Mouse (Mus musculus): Measurements from ENCODE around the gene Adcy1. TPM values are rescaled to one million over a fixed set of nuclear protein-coding genes. Genes with fewer than 3 reads are reported as not detected.
A peak's percentile ranks its signal among the peaks of the same experiment; 100 is the strongest.

Gene Adcy1
- polyA plus RNA-seq, 1 experiment from 2014 or later: 2.2 TPM

- Histone ChIP-seq H3K4me1 (0 out of 2 replicates have a peak, but pooled peaks cover 3% of the 10 kb centered on the region), H3K4me3 (no peak overlapping the region), H3K36me3 (0 out of 2 replicates have a peak, but pooled peaks cover 3% of the 10 kb centered on the region), H3K27ac (no peak overlapping the region), H3K9me3 (replicated peaks) (no peaks in the 10 kb centered on the region), H3K9ac (no peak overlapping the region), H3K27me3 (no peaks in the 10 kb centered on the region), H3K4me2 (replicated peaks) (no peak overlapping the region)
- WGBS: 87% methylated on average over 4 of the region's 4 CpGs
- no peak for ATAC-seq (ENCODE audit: low FRiP score)
Observed at GRCm38 (mm10) chr11:7145221-7145620, 81.9 kb downstream of the Adcy1 start.

DNA sequence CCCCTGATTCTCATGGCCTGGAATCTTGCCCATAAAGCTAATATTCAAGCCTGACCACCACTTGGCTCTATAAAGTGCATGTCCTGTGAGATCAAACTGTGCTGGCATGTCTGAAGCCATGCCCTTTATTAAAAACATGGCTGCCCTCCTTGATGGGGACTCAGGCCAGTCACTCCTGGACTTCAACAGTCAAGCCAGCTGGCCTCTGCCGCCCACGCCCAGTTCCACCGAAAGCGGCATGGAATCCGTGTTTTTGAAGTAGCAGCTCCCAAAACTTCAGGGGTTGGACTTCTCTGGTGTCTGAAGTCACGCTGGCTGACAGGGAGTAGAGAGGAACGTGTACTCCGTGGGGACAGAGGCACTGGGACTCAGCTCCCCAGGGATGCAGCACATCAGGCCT, 84.2 kb downstream of the Adcy1 start:
- ATAC-seq (ENCODE audit: low FRiP score): no peak
- H3K27ac ChIP-seq: no peak overlapping the region
- no peaks in the 10 kb centered on the region for H3K9me3 ChIP-seq (replicated peaks)
- no peak overlapping the region for H3K4me2 ChIP-seq (replicated peaks)
- H3K27me3 ChIP-seq: no peaks in the 10 kb centered on the region
- 0 out of 2 replicates have a peak, but pooled peaks cover 3% of the 10 kb centered on the region for H3K4me1 ChIP-seq
- 88% methylated on average over 8 of the region's 8 CpGs for WGBS
- 0 out of 2 replicates have a peak, but pooled peaks cover 3% of the 10 kb centered on the region for H3K36me3 ChIP-seq
- H3K9ac ChIP-seq: no peak overlapping the region
- no peak overlapping the region for H3K4me3 ChIP-seq

- WGBS: 86% methylated on average over 7 of the region's 7 CpGs
- H3K27me3 ChIP-seq: no peaks in the 10 kb centered on the region
- H3K4me1 ChIP-seq: 0 out of 2 replicates have a peak, but pooled peaks cover 3% of the 10 kb centered on the region
- no peak overlapping the region for H3K9ac ChIP-seq
- H3K9me3 ChIP-seq (replicated peaks): no peaks in the 10 kb centered on the region
- H3K4me2 ChIP-seq (replicated peaks): no peak overlapping the region
- H3K27ac ChIP-seq: no peak overlapping the region
- 0 out of 2 replicates have a peak, but pooled peaks cover 3% of the 10 kb centered on the region for H3K36me3 ChIP-seq
- no peak for ATAC-seq (ENCODE audit: low FRiP score)
- H3K4me3 ChIP-seq: no peak overlapping the region
Observed at GRCm38 (mm10) chr11:7147945-7148344, 84.7 kb downstream of the Adcy1 start.

GRCm38 (mm10) chr11:7149471-7149870, 86.2 kb downstream of the Adcy1 start:
- no peak overlapping the region for H3K9ac ChIP-seq
- H3K4me3 ChIP-seq: no peak overlapping the region
- 0 out of 2 replicates have a peak, but pooled peaks cover 3% of the 10 kb centered on the region for H3K36me3 ChIP-seq
- H3K4me1 ChIP-seq: 0 out of 2 replicates have a peak, but pooled peaks cover 3% of the 10 kb centered on the region
- H3K27me3 ChIP-seq: no peaks in the 10 kb centered on the region
- no peak overlapping the region for H3K27ac ChIP-seq
- no peaks in the 10 kb centered on the region for H3K9me3 ChIP-seq (replicated peaks)
- WGBS: 78% methylated on average over 7 of the region's 7 CpGs
- no peak overlapping the region for H3K4me2 ChIP-seq (replicated peaks)
- no peak for ATAC-seq (ENCODE audit: low FRiP score)

- Histone ChIP-seq H3K4me3 (no peak overlapping the region), H3K27ac (no peak overlapping the region), H3K36me3 (no peaks in the 10 kb centered on the region), H3K4me1 (0 out of 2 replicates have a peak, but pooled peaks cover 3% of the 10 kb centered on the region), H3K27me3 (no peaks in the 10 kb centered on the region), H3K9ac (no peak overlapping the region), H3K4me2 (replicated peaks) (no peak overlapping the region), H3K9me3 (replicated peaks) (no peaks in the 10 kb centered on the region)
- ATAC-seq (ENCODE audit: low FRiP score): no peak
- WGBS: 93% methylated on average over 8 of the region's 8 CpGs
Observed at GRCm38 (mm10) chr11:7150511-7150910, 87.2 kb downstream of the Adcy1 start.

DNA sequence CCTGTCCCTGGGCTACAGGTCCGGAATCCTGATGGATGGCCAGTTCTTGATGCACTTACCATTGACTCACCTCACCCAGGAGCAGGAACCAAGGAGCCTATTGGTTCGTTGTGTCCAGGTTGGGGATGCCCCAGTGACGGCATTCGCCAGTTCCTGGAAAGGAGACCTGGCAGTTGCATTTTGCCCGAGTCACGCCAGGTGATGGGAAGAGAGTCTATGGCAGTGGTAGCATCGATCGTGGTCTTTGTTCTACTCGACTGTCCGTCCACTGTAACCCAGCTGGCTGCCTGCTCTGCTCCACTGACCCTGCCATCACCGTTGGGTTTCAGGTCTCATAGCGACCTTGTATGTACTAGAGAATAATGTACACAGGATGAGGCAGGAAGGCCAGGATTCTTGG, 89.1 kb downstream of the Adcy1 start:
- Histone ChIP-seq H3K36me3 (no peaks in the 10 kb centered on the region), H3K4me1 (0 out of 2 replicates have a peak, but pooled peaks cover 3% of the 10 kb centered on the region), H3K27ac (no peak overlapping the region), H3K9me3 (replicated peaks) (no peaks in the 10 kb centered on the region), H3K9ac (no peak overlapping the region), H3K4me3 (no peak overlapping the region), H3K4me2 (replicated peaks) (no peak overlapping the region), H3K27me3 (no peaks in the 10 kb centered on the region)
- no peak for ATAC-seq (ENCODE audit: low FRiP score)
- 92% methylated on average over 12 of the region's 12 CpGs for WGBS

DNA sequence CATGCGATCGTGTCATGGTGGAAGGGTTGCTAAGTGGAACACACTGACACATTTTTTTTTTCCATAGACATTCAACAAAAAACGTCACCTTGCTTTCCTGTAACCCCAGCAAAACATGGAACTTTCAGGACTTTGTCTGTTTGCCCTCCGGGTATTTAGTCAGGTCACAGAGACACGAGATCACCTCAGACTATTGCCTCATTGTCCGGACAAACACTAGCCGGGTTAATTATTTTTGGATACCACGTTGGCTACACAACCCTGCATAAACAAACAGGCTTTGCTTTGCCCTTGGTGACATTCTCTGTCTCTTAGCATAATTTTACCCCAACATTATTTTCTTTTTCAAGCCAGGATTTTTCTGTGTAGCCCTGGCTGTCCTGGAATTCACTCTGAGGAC, 89.8 kb downstream of the Adcy1 start:
- Histone ChIP-seq H3K4me3 (no peak overlapping the region), H3K9me3 (replicated peaks) (no peaks in the 10 kb centered on the region), H3K27me3 (no peaks in the 10 kb centered on the region), H3K27ac (no peak overlapping the region), H3K36me3 (no peaks in the 10 kb centered on the region), H3K4me1 (0 out of 2 replicates have a peak, but pooled peaks cover 3% of the 10 kb centered on the region), H3K4me2 (replicated peaks) (no peak overlapping the region), H3K9ac (no peak overlapping the region)
- 83% methylated on average over 8 of the region's 8 CpGs for WGBS
- ATAC-seq (ENCODE audit: low FRiP score): no peak

GRCm38 (mm10) chr11:7156427-7156826, 93.1 kb downstream of the Adcy1 start:
- H3K9ac ChIP-seq: no peak overlapping the region
- no peak overlapping the region for H3K27ac ChIP-seq
- H3K36me3 ChIP-seq: no peaks in the 10 kb centered on the region
- H3K4me3 ChIP-seq: no peak overlapping the region
- H3K9me3 ChIP-seq (replicated peaks): no peaks in the 10 kb centered on the region
- no peaks in the 10 kb centered on the region for H3K27me3 ChIP-seq
- no peak for ATAC-seq (ENCODE audit: low FRiP score)
- no peak overlapping the region for H3K4me2 ChIP-seq (replicated peaks)
- peaks cover 8% of the 10 kb centered on the region for H3K4me1 ChIP-seq
- WGBS: 66% methylated on average over 4 of the region's 4 CpGs

- Histone ChIP-seq H3K4me2 (replicated peaks) (no peak overlapping the region), H3K4me3 (no peak overlapping the region), H3K27ac (no peak overlapping the region), H3K27me3 (no peaks in the 10 kb centered on the region), H3K4me1 (peaks cover 8% of the 10 kb centered on the region), H3K36me3 (no peaks in the 10 kb centered on the region), H3K9ac (no peak overlapping the region), H3K9me3 (replicated peaks) (no peaks in the 10 kb centered on the region)
- WGBS: 86% methylated on average over 6 of the region's 6 CpGs
- ATAC-seq (ENCODE audit: low FRiP score): no peak
Observed at GRCm38 (mm10) chr11:7158196-7158595, 94.9 kb downstream of the Adcy1 start.

DNA sequence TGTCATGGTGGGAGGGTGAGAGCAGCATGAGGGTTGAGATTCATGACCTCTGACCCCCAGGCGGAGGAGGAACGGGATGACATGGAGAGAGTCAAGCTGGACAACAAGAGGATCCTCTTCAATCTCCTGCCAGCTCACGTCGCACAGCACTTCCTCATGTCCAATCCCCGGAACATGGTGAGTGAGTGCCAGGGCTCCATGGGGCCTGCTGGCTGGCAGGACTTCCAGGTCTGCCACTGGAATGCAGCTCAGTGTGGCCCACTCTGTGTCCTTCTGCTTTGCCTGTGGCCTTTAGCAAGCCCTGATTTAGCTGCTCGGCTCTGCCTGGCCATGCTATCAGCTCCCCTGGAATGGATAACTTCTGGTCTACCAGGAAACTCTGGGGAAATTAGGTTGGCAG, 96.9 kb downstream of the Adcy1 start:
- 68% methylated on average over 6 of the region's 6 CpGs for WGBS
- no peaks in the 10 kb centered on the region for H3K36me3 ChIP-seq
- no peak overlapping the region for H3K9ac ChIP-seq
- ATAC-seq (ENCODE audit: low FRiP score): no peak
- H3K4me1 ChIP-seq: peaks cover 8% of the 10 kb centered on the region
- no peak overlapping the region for H3K4me2 ChIP-seq (replicated peaks)
- H3K27me3 ChIP-seq: no peaks in the 10 kb centered on the region
- H3K27ac ChIP-seq: no peak overlapping the region; the same call in 1 of the 2 replicates
- no peak overlapping the region for H3K4me3 ChIP-seq
- H3K9me3 ChIP-seq (replicated peaks): no peaks in the 10 kb centered on the region

DNA sequence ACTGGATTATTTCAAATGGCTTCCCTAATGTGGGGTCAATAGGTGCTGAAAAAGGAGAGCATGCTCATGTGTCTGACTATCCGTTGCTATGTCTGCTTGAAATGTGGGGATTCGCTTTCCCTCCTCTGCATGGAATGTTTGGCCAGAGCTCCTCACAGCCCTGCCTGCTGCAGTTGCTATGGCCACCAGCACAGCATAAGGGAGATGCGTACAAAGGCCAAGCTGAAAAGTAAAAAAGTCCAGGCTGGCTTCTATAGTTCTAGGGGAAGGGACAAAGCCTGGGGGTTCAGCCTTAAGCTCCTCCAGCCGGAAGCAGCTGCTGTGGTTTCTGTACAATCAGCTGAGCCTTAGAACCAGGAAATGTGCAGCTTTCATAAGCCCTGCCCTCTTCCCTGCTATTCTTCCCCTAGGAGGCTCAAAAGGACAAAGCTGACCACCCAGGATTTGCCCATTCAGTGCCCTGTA, 97.4 kb downstream of the Adcy1 start:
- H3K27ac ChIP-seq: peak overlapping the region; percentile 7; the same call in 1 of the 2 replicates
- no peaks in the 10 kb centered on the region for H3K36me3 ChIP-seq
- 36% methylated on average over 4 of the region's 4 CpGs for WGBS

DNA sequence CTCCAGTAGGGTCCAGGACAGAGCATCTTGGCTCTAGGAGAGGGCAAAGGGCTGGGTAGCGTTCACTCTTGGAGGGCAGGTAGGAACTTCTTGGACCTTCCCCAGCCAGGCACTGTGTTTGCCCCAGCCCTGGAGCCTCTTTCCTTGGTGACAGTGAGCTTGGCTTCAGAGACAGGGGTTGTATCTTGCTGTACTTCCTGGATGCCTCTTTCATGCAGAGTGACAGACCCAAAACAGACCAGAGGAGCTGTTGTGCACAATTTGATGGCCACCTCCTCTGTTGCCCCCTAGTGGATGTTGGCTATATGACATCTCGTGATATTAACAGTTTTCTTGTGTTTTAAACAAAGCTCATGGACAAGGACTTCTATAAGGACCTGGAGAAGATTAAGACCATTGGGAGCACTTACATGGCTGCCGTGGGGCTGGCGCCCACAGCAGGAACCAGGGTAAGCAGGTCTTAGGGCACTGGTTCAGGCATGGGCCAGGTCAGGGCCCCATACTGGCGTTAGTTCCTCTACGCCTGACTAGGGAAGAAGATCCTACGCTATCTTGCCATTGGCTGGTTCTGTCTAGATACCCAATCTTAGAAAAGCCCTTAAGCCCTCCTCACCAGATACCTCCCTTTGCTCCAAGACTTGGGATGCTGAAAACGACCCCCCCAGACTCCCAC, 98.3 kb downstream of the Adcy1 start:
- Histone ChIP-seq H3K4me2 (replicated peaks) (no peak overlapping the region), H3K4me1 (peaks cover 8% of the 10 kb centered on the region), H3K27me3 (no peaks in the 10 kb centered on the region), H3K9ac (no peak overlapping the region), H3K27ac (no peak overlapping the region), H3K9me3 (replicated peaks) (no peaks in the 10 kb centered on the region), H3K4me3 (no peak overlapping the region), H3K36me3 (no peaks in the 10 kb centered on the region)
- 0 out of 2 replicates have a peak, but pooled peaks have one; percentile 33 for ATAC-seq (ENCODE audit: low FRiP score)
- WGBS: 77% methylated on average over 8 of the region's 8 CpGs

More for the DNA sequence above, 97.4 kb downstream of the Adcy1 start:
- H3K27me3 ChIP-seq: no peaks in the 10 kb centered on the region
- H3K4me3 ChIP-seq: no peak overlapping the region
- peaks cover 8% of the 10 kb centered on the region for H3K4me1 ChIP-seq
- peak; percentile 47 for ATAC-seq (ENCODE audit: low FRiP score)
- no peak overlapping the region for H3K4me2 ChIP-seq (replicated peaks)
- no peaks in the 10 kb centered on the region for H3K9me3 ChIP-seq (replicated peaks)
- H3K9ac ChIP-seq: no peak overlapping the region

- Histone ChIP-seq H3K4me3 (no peak overlapping the region), H3K27me3 (no peaks in the 10 kb centered on the region), H3K9me3 (replicated peaks) (no peaks in the 10 kb centered on the region), H3K36me3 (no peaks in the 10 kb centered on the region), H3K4me1 (peaks cover 8% of the 10 kb centered on the region), H3K27ac (no peak overlapping the region), H3K4me2 (replicated peaks) (no peak overlapping the region), H3K9ac (no peak overlapping the region)
- 0 out of 2 replicates have a peak, but pooled peaks have one; percentile 18 for ATAC-seq (ENCODE audit: low FRiP score)
- WGBS: 44% methylated on average over 4 of the region's 4 CpGs
Observed at GRCm38 (mm10) chr11:7164416-7164815, 101.1 kb downstream of the Adcy1 start.
